Mouse (Mus musculus) C2C12 (cell line): ENCODE measurements around the gene Gprasp1.
"Not testable (repeated sequence)": the region's sequence is repeated elsewhere in the genome, so short reads cannot be mapped to it uniquely, and the experiment has no call there.

Experiments used
- CTCF ChIP-seq: IDR thresholded peaks from one replicate; pipeline ENCODE4 v1.5.1; 2011; ENCODE audit not compliant: control insufficient read depth, insufficient read depth, insufficient read length
- USF1 ChIP-seq: IDR thresholded peaks from one replicate; pipeline ENCODE4 v1.6.1; 2011; ENCODE audit warnings: low read depth, mild to moderate bottlenecking, control low read depth, moderate library complexity

DNA sequence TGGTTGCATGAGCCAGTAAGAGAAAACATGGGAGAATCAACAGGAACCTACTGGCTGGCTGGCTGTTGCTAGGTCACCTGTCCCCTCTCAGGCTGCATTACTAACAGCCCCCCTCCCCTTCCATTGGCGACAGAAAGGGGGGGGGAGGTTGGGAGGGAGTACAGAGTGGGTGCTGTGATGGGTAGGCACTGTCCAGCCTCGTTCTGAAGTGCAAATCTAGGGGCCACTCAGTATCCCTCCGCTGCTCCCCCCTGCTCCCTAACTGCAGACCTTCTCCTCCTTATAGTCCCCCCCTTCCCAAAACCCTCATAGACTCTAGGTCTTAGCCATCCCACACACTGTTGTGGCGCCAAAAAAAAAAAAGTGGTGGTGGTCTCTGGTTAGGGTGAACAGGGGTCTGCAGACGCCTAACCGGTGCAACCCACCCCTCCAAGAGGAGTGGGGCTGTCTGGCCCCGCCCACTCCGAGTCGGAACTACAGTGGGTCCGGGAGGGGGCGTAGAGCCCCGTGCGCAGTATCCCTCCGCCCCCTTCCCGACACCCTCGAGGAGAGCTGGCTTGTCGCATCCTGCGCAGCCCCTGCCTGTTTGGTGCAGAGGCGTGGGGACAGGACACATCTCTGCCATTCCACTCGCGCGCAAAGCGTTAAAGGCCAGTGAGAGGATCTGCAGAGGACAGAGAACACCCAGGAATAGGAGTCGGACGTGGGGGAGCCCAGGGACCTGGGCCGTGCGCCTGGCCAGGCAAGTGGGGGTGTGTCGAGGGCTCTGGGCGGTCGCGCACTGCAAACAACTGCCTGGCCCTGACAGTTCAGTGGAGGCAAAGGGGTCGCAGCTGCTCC, 96.2 kb downstream of the Gprasp1 start, which contains the start of gene Gprasp2:
- TF ChIP-seq USF1, CTCF: not testable (repeated sequence)
